Mouse (Mus musculus) MEL-GATA-1-ER (cell line): ENCODE results near the gene Alad.
"Not testable (repeated sequence)": the region's sequence is repeated elsewhere in the genome, so short reads cannot be mapped to it uniquely, and the experiment has no call there.

Experiments
- DNase-seq: peaks from one replicate; pipeline ENCODE4 v3.0.0-alpha.2; 2012; ENCODE audit warnings: low read depth; ENCODE audit errors: extremely low read depth

Alad gene

GRCm38 (mm10) chr4:62486162-62486696, 33.5 kb downstream of the Alad start:
- no peak for DNase-seq

- DNase-seq, result no peak
These were observed 34.1 kb downstream of the Alad start for GRCm38 (mm10) chr4:62485450-62486161.

GRCm38 (mm10) chr4:62484928-62485327, 34.8 kb downstream of the Alad start:
- DNase-seq, result no peak

GRCm38 (mm10) chr4:62480709-62481605, 38.8 kb downstream of the Alad start:
- DNase-seq, result no peak

GRCm38 (mm10) chr4:62479937-62480708, 39.6 kb downstream of the Alad start, which contains the start of gene Bspry:
Gene Bspry (plus strand): TSS chr4:62480053.
- DNase-seq, result no peak

GRCm38 (mm10) chr4:62479593-62479936, 40.2 kb downstream of the Alad start:
- DNase-seq, result not testable (repeated sequence)

- DNase-seq, result no peak
These were observed 42.0 kb downstream of the Alad start for GRCm38 (mm10) chr4:62477542-62478244.

GRCm38 (mm10) chr4:62475793-62476192, 43.9 kb downstream of the Alad start:
- no peak for DNase-seq

GRCm38 (mm10) chr4:62475131-62475530, 44.6 kb downstream of the Alad start:
- DNase-seq, result no peak

- DNase-seq, result no peak
These were observed 47.6 kb downstream of the Alad start for GRCm38 (mm10) chr4:62472071-62472470.

GRCm38 (mm10) chr4:62470598-62471051, 49.1 kb downstream of the Alad start, which contains the start of gene Wdr31:
Gene Wdr31 (minus strand): TSS chr4:62470896.
- DNase-seq, result no peak

- no peak for DNase-seq
These were observed 51.6 kb downstream of the Alad start for GRCm38 (mm10) chr4:62468158-62468557.

- DNase-seq, result no peak
These were observed 56.6 kb downstream of the Alad start for GRCm38 (mm10) chr4:62463124-62463523.

GRCm38 (mm10) chr4:62460348-62460747, 59.4 kb downstream of the Alad start:
- DNase-seq, result no peak
